Mouse (Mus musculus) liver, embryonic 14.5 days (tissue): ENCODE measurements around the gene Fas. TPM values are rescaled to one million over a fixed set of nuclear protein-coding genes. Genes with fewer than 3 reads are reported as not detected.
A peak's percentile ranks its signal among the peaks of the same experiment; 100 is the strongest.

Experiments used
- ATAC-seq: fragments of 200-750 bp; cut with Nextera tagmentation; 2 replicates; pipeline ENCODE4 v1.8.0; 2017; ENCODE audit warnings: moderate number of reproducible peaks, mild to moderate bottlenecking, moderate library complexity; ENCODE audit not compliant: insufficient read depth
- DNase-seq, 3 experiments: peaks; one replicate each; pipeline ENCODE4 v3.0.0-alpha.2; 2012 to 2013; ENCODE audit warnings: low read depth in 3 of 3, low spot score in 3 of 3
- H3K27ac ChIP-seq: fragments of 300-500 bp; sonication (generic); 2 replicates; pipeline ENCODE4 v1.5.1; 2014; ENCODE audit warnings: moderate library complexity, mild to moderate bottlenecking, control low read depth, inconsistent platforms
- H3K27me3 ChIP-seq: fragments of 300-500 bp; sonication (generic); 2 replicates; pipeline ENCODE4 v1.6.1; 2014; ENCODE audit warnings: mild to moderate bottlenecking, low read length, moderate library complexity; ENCODE audit not compliant: control insufficient read depth, insufficient read depth
- H3K36me3 ChIP-seq: fragments of 300-500 bp; sonication (generic); replicated peaks from 2 replicates; pipeline ENCODE4 v1.6.1; 2014; ENCODE audit warnings: low read depth; ENCODE audit not compliant: control insufficient read depth, insufficient read depth
- H3K4me1 ChIP-seq, 2 experiments: fragments of 200-500 bp in 1 of 2; fragments of 300-500 bp in 1 of 2; sonication (generic) in 1 of 2; replicated peaks; 2 replicates each; pipeline ENCODE4 v1.6.1; 2012 to 2014; ENCODE audit warnings: antibody characterized with exemption in 1 of 2, inconsistent platforms in 1 of 2, low read length in 1 of 2; ENCODE audit not compliant: control insufficient read depth in 2 of 2, insufficient read depth in 2 of 2
- H3K4me2 ChIP-seq: fragments of 300-500 bp; sonication (generic); 2 replicates; pipeline ENCODE4 v1.6.1; 2014; ENCODE audit warnings: low read depth, mild to moderate bottlenecking, control low read depth, moderate library complexity
- H3K4me3 ChIP-seq, 2 experiments: fragments of 200-500 bp in 1 of 2; fragments of 300-500 bp in 1 of 2; sonication (generic) in 1 of 2; 2 replicates each; pipeline ENCODE4 v1.5.1; 2012 to 2014; ENCODE audit warnings: low read depth in 2 of 2, low read length in 2 of 2, mild to moderate bottlenecking in 2 of 2, control low read depth in 1 of 2, inconsistent platforms in 1 of 2, moderate library complexity in 1 of 2; ENCODE audit not compliant: insufficient read depth in 1 of 2
- H3K9ac ChIP-seq: fragments of 300-500 bp; sonication (generic); replicated peaks from 2 replicates; pipeline ENCODE4 v1.6.1; 2014; ENCODE audit warnings: mild to moderate bottlenecking, control low read depth, moderate library complexity
- H3K9me3 ChIP-seq: fragments of 300-500 bp; sonication (generic); 2 replicates; pipeline ENCODE4 v1.6.1; 2016; ENCODE audit warnings: low read length, mixed read lengths; ENCODE audit not compliant: control insufficient read depth
- CTCF ChIP-seq: IDR thresholded peaks from 2 replicates; pipeline ENCODE4 v1.5.1; 2016; ENCODE audit warnings: antibody characterized with exemption, low read depth, control low read depth
- EP300 ChIP-seq: IDR thresholded peaks from 2 replicates; pipeline ENCODE4 v1.6.1; 2016; ENCODE audit warnings: antibody characterized with exemption, low read depth
- WGBS: fragments of 180-500 bp; shearing (Covaris S2); extraction: QIAGEN DNeasy Blood & Tissue Kit; methylation state at CpG from one replicate; pipeline ENCODE4 v1.1.7; 2014; ENCODE audit not compliant: insufficient replicate concordance; 5-methylcytosine and 5-hydroxymethylcytosine counted together
- polyA plus RNA-seq, 2 experiments: library from polyadenylated mRNA; depleted of rRNA in 1 of 2; stranded (reverse) in 1 of 2; unstranded in 1 of 2; fragments of >200 nt; fragmentation: Nextera tagmentation in 1 of 2; extraction: Ambion mirVana in 1 of 2; gene quantifications; 2 replicates each; pipeline versions ENCODE4 v1.2.1 to v1.2.3; 2012 to 2014

Gene Fas
- polyA plus RNA-seq (2012; rRNA removed) (0.37 and 0.99 TPM in 2 replicates), polyA plus RNA-seq (2014; fragmentation: Nextera tagmentation; extraction: Ambion mirVana) (2.1 and 3.2 TPM in 2 replicates)

DNA sequence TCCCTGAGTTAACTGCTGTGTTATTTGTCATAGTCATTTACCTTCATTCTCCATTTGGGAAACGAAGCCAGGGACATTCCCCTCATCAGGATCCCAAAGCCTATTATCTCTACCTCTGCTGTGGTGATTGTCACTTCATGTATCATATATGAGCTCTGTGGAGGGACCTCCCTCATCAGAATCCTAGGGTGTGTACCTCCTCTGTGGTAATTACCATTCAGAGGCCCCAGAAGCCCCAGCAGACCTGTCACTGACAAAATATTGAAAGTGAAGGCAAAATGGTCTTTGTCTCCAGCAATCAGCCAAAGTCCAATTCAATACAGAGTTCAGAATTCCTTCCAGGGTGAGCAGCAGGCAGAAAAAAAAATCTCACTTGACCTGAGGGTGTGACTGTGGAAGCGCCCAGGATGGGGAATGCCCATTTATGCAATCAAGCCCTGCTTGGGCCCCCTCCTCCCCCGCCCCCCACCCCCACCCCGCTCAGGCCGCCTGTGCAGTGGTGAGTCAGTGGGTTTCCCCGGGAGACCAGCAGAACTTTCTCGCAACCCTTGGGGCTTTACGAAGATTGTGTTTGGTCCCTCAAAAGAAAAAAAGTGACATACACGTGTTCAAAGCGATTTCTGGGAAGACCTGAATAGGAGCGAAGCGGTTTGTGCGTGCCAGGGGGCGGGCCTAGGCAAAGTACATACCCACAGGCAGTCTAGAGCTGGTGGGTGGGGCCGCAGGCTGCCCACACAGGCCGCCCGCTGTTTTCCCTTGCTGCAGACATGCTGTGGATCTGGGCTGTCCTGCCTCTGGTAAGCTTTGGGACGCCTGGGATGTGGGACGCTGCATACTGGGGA, at the start of gene Fas:
Gene Fas (plus strand): TSS at position 719 of the 842 bp plus-strand sequence.
- 2% methylated on average over 18 of the region's 19 CpGs for WGBS
- H3K9me3 ChIP-seq, result no peaks in the 10 kb centered on the region
- H3K9ac ChIP-seq, result no peak within 1 kb of the TSS
- DNase-seq (peak; percentile 13 to 46 (median 35)), ATAC-seq (peak; percentile 76)
- H3K4me1 ChIP-seq, result peaks cover 0 to 3% of the 10 kb centered on the region in 2 experiments; a peak in 1 of 4 replicates
- no peak for TF ChIP-seq CTCF
- TF ChIP-seq EP300, result no peak
- H3K4me3 ChIP-seq, result peak within 1 kb of the TSS; percentile 44 to 75
- H3K4me2 ChIP-seq, result peak within 1 kb of the TSS; percentile 67
- no peak within 1 kb of the TSS for H3K27ac ChIP-seq
- H3K27me3 ChIP-seq, result no peaks in the 10 kb centered on the region
- no peaks in the 10 kb centered on the region for H3K36me3 ChIP-seq

- no peak for ATAC-seq
- DNase-seq, result no peak
- Histone ChIP-seq H3K4me3 (no peak overlapping the region), H3K36me3 (no peaks in the 10 kb centered on the region), H3K27me3 (no peaks in the 10 kb centered on the region), H3K4me1 (no peaks in the 10 kb centered on the region), H3K9ac (no peak overlapping the region), H3K4me2 (no peak overlapping the region), H3K9me3 (no peaks in the 10 kb centered on the region), H3K27ac (no peak overlapping the region)
- peak; percentile 38; the same call in 1 of the 2 replicates for TF ChIP-seq CTCF
- TF ChIP-seq EP300, result no peak
- 57% methylated on average over 15 of the region's 15 CpGs for WGBS
Observed at GRCm38 (mm10) chr19:34241247-34241915, 49.1 kb upstream of the Fas start.

DNA sequence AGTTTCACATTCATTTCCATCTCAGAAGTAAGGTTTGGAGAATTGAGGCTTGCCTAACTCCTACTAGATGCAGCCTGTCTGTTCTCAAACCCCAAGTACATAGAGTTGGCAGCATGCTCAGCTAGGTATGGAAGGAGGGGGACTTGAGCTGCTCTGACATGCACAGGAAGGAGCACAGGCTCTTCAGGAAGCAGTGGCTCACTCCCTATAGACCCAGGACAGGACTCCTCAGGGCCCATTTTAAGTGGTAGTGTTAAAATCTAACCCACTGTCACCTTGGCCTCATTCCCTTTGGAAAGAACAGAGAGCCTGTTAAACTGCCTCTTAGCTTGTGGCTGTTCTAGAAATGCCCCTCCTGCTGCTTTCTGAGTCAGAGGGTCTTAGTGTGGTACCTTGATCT, 47.5 kb upstream of the Fas start:
- DNase-seq (no peak), ATAC-seq (no peak)
- Histone ChIP-seq H3K9ac (no peak overlapping the region), H3K9me3 (no peaks in the 10 kb centered on the region), H3K27me3 (no peaks in the 10 kb centered on the region), H3K4me1 (no peaks in the 10 kb centered on the region), H3K4me2 (no peak overlapping the region), H3K36me3 (no peaks in the 10 kb centered on the region), H3K4me3 (no peak overlapping the region), H3K27ac (no peak overlapping the region)
- TF ChIP-seq CTCF, result no peak
- no peak for TF ChIP-seq EP300

DNA sequence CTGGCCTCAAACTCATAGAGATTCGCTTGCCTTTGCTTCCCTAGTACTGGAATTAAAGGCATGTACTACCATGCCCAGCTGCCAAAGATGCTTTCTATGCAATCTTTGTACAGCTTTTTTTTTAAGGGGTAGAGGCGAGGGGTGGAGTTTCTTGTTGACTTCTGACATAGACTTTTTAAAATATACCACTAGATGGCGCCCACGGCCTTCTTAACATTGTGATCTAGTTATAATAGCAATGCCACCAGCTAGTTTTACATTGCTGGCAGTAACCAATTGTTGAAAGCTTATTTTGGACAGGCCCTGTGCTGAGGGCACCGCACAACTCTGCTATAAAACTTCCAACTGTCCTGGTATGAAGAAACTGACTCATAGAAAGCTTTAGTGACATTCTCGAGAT, 46.4 kb upstream of the Fas start:
- TF ChIP-seq EP300 (no peak), CTCF (peak; percentile 39; the same call in 1 of the 2 replicates)

DNA sequence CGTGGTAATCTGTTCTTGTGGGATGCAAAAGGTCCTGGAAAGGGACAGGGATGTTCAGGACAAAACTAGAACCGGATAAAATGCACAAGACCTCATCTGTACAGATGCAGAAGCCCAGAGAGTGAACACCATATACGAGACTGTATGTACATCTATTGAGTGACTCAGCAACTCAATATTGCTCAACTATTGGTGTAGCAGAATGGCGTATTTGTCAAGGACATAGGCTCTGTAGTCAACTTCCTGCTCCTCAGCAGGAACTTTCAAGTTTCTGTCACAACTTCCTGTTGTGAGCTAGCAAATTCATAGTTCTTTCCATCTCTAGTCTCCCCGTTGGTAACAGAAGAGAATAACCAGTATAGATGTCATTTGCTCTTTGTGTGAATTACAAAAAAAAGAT, 41.9 kb upstream of the Fas start:
- no peak overlapping the region for H3K4me3 ChIP-seq
- H3K9me3 ChIP-seq, result no peaks in the 10 kb centered on the region
- no peak overlapping the region for H3K4me2 ChIP-seq
- H3K9ac ChIP-seq, result no peak overlapping the region
- no peaks in the 10 kb centered on the region for H3K27me3 ChIP-seq
- H3K27ac ChIP-seq, result no peak overlapping the region
- TF ChIP-seq EP300 (no peak), CTCF (no peak)
- H3K36me3 ChIP-seq, result no peaks in the 10 kb centered on the region
- ATAC-seq (no peak), DNase-seq (no peak)
- 28% methylated on average over 5 of the region's 5 CpGs for WGBS
- H3K4me1 ChIP-seq, result no peaks in the 10 kb centered on the region

More for the DNA sequence above, 46.4 kb upstream of the Fas start:
- DNase-seq (peak; percentile 42 to 47 (median 44)), ATAC-seq (no peak)
- H3K4me1 ChIP-seq, result no peaks in the 10 kb centered on the region
- no peak overlapping the region for H3K27ac ChIP-seq
- H3K9ac ChIP-seq, result no peak overlapping the region
- no peak overlapping the region for H3K4me3 ChIP-seq
- no peaks in the 10 kb centered on the region for H3K9me3 ChIP-seq
- no peak overlapping the region for H3K4me2 ChIP-seq
- no peaks in the 10 kb centered on the region for H3K36me3 ChIP-seq
- no peaks in the 10 kb centered on the region for H3K27me3 ChIP-seq
- WGBS, result 16% methylated on average over 6 of the region's 6 CpGs
